Mouse (Mus musculus) forebrain, embryonic 13.5 days (tissue): ENCODE results near the gene Lrig1. TPM values are rescaled to one million over a fixed set of nuclear protein-coding genes. Genes with fewer than 3 reads are reported as not detected.

Source experiments
- ATAC-seq: fragments of 200-750 bp; cut with Nextera tagmentation; 2 replicates; pipeline ENCODE4 v1.8.0; 2017
- H3K27ac ChIP-seq: fragments of 300-500 bp; sonication (generic); 2 replicates; pipeline ENCODE4 v1.5.1; 2015; ENCODE audit warnings: inconsistent platforms, mild to moderate bottlenecking, moderate library complexity
- H3K27me3 ChIP-seq: fragments of 300-500 bp; sonication (generic); 2 replicates; pipeline ENCODE4 v1.6.1; 2015; ENCODE audit warnings: mild to moderate bottlenecking, inconsistent platforms
- H3K36me3 ChIP-seq: fragments of 300-500 bp; sonication (generic); 2 replicates; pipeline ENCODE4 v1.6.1; 2015; ENCODE audit warnings: mild to moderate bottlenecking, inconsistent platforms; ENCODE audit not compliant: poor library complexity, severe bottlenecking
- H3K4me1 ChIP-seq: fragments of 300-500 bp; sonication (generic); 2 replicates; pipeline ENCODE4 v1.6.1; 2015; ENCODE audit warnings: inconsistent platforms
- H3K4me2 ChIP-seq: fragments of 300-500 bp; sonication (generic); 2 replicates; pipeline ENCODE4 v1.6.1; 2015; ENCODE audit warnings: inconsistent platforms, mild to moderate bottlenecking, moderate library complexity
- H3K4me3 ChIP-seq: fragments of 300-500 bp; sonication (generic); 2 replicates; pipeline ENCODE4 v1.5.1; 2015; ENCODE audit warnings: mild to moderate bottlenecking, inconsistent platforms
- H3K9ac ChIP-seq: fragments of 300-500 bp; sonication (generic); 2 replicates; pipeline ENCODE4 v1.6.1; 2015; ENCODE audit warnings: mild to moderate bottlenecking, inconsistent platforms
- H3K9me3 ChIP-seq: fragments of 300-500 bp; sonication (generic); replicated peaks from 2 replicates; pipeline ENCODE4 v1.6.1; 2016; ENCODE audit warnings: inconsistent platforms
- WGBS: fragments of 180-500 bp; shearing (Covaris S2); methylation state at CpG from one replicate; pipeline ENCODE4 v1.1.7; 2015; 5-methylcytosine and 5-hydroxymethylcytosine counted together
- polyA plus RNA-seq: library from polyadenylated mRNA; unstranded; fragments of >200 nt; fragmentation: Nextera tagmentation; extraction: Ambion mirVana; gene quantifications from 2 replicates; pipeline ENCODE4 v1.2.1, GENCODE M21; 2015

Gene Lrig1
- polyA plus RNA-seq, 1 experiment from 2014 or later, result 6.4 TPM

- 23% methylated on average over 13 of the region's 13 CpGs for WGBS
- H3K9ac ChIP-seq, result no peak overlapping the region
- H3K27ac ChIP-seq, result peak overlapping the region; percentile 53
- H3K9me3 ChIP-seq, result no peaks in the 10 kb centered on the region
- no peaks in the 10 kb centered on the region for H3K27me3 ChIP-seq
- H3K4me1 ChIP-seq, result peaks cover 24% of the 10 kb centered on the region
- peak; percentile 60; the same call in 1 of the 2 replicates for ATAC-seq
- H3K36me3 ChIP-seq, result no peaks in the 10 kb centered on the region
- no peak overlapping the region for H3K4me3 ChIP-seq
- peak overlapping the region; percentile 19; the same call in 1 of the 2 replicates for H3K4me2 ChIP-seq
Observed at GRCm38 (mm10) chr6:94714815-94715644, 15.1 kb upstream of the Lrig1 start.

- no peaks in the 10 kb centered on the region for H3K27me3 ChIP-seq
- 82% methylated on average over 3 of the region's 3 CpGs for WGBS
- H3K9me3 ChIP-seq, result no peaks in the 10 kb centered on the region
- no peak overlapping the region for H3K27ac ChIP-seq
- no peaks in the 10 kb centered on the region for H3K36me3 ChIP-seq
- no peak overlapping the region for H3K4me3 ChIP-seq
- H3K4me2 ChIP-seq, result no peak overlapping the region
- peaks cover 8% of the 10 kb centered on the region for H3K4me1 ChIP-seq
- H3K9ac ChIP-seq, result no peak overlapping the region
- no peak for ATAC-seq
Observed at GRCm38 (mm10) chr6:94709832-94710231, 9.9 kb upstream of the Lrig1 start.

GRCm38 (mm10) chr6:94709150-94709549, 9.2 kb upstream of the Lrig1 start:
- no peak for ATAC-seq
- Histone ChIP-seq H3K9me3 (no peaks in the 10 kb centered on the region), H3K4me3 (no peak overlapping the region), H3K36me3 (no peaks in the 10 kb centered on the region), H3K27me3 (no peaks in the 10 kb centered on the region), H3K9ac (no peak overlapping the region), H3K27ac (no peak overlapping the region), H3K4me1 (peaks cover 5% of the 10 kb centered on the region), H3K4me2 (no peak overlapping the region)
- WGBS, result 91% methylated on average over 1 of the region's 1 CpGs

- Histone ChIP-seq H3K27me3 (0 out of 2 replicates have a peak, but pooled peaks cover 3% of the 10 kb centered on the region), H3K9me3 (no peaks in the 10 kb centered on the region), H3K27ac (no peak overlapping the region), H3K4me2 (no peak overlapping the region), H3K4me1 (peaks cover 5% of the 10 kb centered on the region), H3K36me3 (no peaks in the 10 kb centered on the region), H3K9ac (no peak overlapping the region), H3K4me3 (no peak overlapping the region)
- WGBS, result 93% methylated on average over 5 of the region's 5 CpGs
- no peak for ATAC-seq
Observed at GRCm38 (mm10) chr6:94707254-94707653, 7.3 kb upstream of the Lrig1 start.

GRCm38 (mm10) chr6:94705931-94706330, 6.0 kb upstream of the Lrig1 start:
- 60% methylated on average over 1 of the region's 1 CpGs for WGBS
- Histone ChIP-seq H3K4me1 (peaks cover 14% of the 10 kb centered on the region), H3K4me2 (no peak overlapping the region), H3K9ac (no peak overlapping the region), H3K36me3 (no peaks in the 10 kb centered on the region), H3K9me3 (no peaks in the 10 kb centered on the region), H3K4me3 (no peak overlapping the region), H3K27me3 (0 out of 2 replicates have a peak, but pooled peaks cover 3% of the 10 kb centered on the region), H3K27ac (no peak overlapping the region)
- no peak for ATAC-seq

- WGBS, result 90% methylated on average over 6 of the region's 6 CpGs
- Histone ChIP-seq H3K9ac (no peak overlapping the region), H3K4me1 (peaks cover 30% of the 10 kb centered on the region), H3K27me3 (0 out of 2 replicates have a peak, but pooled peaks cover 3% of the 10 kb centered on the region), H3K36me3 (no peaks in the 10 kb centered on the region), H3K4me3 (no peak overlapping the region), H3K4me2 (no peak overlapping the region), H3K9me3 (no peaks in the 10 kb centered on the region), H3K27ac (no peak overlapping the region)
- no peak for ATAC-seq
Observed at GRCm38 (mm10) chr6:94702993-94703392, 3.0 kb upstream of the Lrig1 start.

- WGBS, result 2% methylated on average over 18 of the region's 18 CpGs
- peaks cover 49% of the 10 kb centered on the region for H3K4me1 ChIP-seq
Observed at GRCm38 (mm10) chr6:94701071-94701470, 1.1 kb upstream of the Lrig1 start.

GRCm38 (mm10) chr6:94700612-94701011, 654 bp upstream of the Lrig1 start:
- Histone ChIP-seq H3K36me3 (no peaks in the 10 kb centered on the region), H3K4me1 (peaks cover 54% of the 10 kb centered on the region), H3K27ac (no peak overlapping the region; the same call in 1 of the 2 replicates), H3K27me3 (0 out of 2 replicates have a peak, but pooled peaks cover 3% of the 10 kb centered on the region), H3K9ac (0 out of 2 replicates have a peak overlapping the region, but pooled peaks have one; percentile 31), H3K4me2 (peak overlapping the region; percentile 96), H3K4me3 (peak overlapping the region; percentile 97), H3K9me3 (no peaks in the 10 kb centered on the region)
- WGBS, result under 1% methylated on average over 8 of the region's 8 CpGs
- ATAC-seq, result peak; percentile 20

More at GRCm38 (mm10) chr6:94701071-94701470, 1.1 kb upstream of the Lrig1 start:
- H3K4me2 ChIP-seq, result peak overlapping the region; percentile 96
- no peaks in the 10 kb centered on the region for H3K9me3 ChIP-seq
- H3K27me3 ChIP-seq, result 0 out of 2 replicates have a peak, but pooled peaks cover 3% of the 10 kb centered on the region
- H3K9ac ChIP-seq, result peak overlapping the region; percentile 31
- no peaks in the 10 kb centered on the region for H3K36me3 ChIP-seq
- H3K4me3 ChIP-seq, result peak overlapping the region; percentile 97
- H3K27ac ChIP-seq, result no peak overlapping the region; the same call in 1 of the 2 replicates
- no peak for ATAC-seq

- peak overlapping the region; percentile 87 for H3K27ac ChIP-seq
- H3K9ac ChIP-seq, result peak overlapping the region; percentile 96
- no peaks in the 10 kb centered on the region for H3K9me3 ChIP-seq
- no peaks in the 10 kb centered on the region for H3K36me3 ChIP-seq
- H3K4me2 ChIP-seq, result peak overlapping the region; percentile 96
- peak overlapping the region; percentile 97 for H3K4me3 ChIP-seq
- H3K27me3 ChIP-seq, result 0 out of 2 replicates have a peak, but pooled peaks cover 3% of the 10 kb centered on the region
- WGBS, result 1% methylated on average over 76 of the region's 95 CpGs
- ATAC-seq, result peak; percentile 57
- peaks cover 61% of the 10 kb centered on the region for H3K4me1 ChIP-seq
Observed at GRCm38 (mm10) chr6:94699173-94699987, 578 bp downstream of the Lrig1 start.

GRCm38 (mm10) chr6:94698509-94699172, 1.3 kb downstream of the Lrig1 start:
- H3K4me1 ChIP-seq, result peaks cover 66% of the 10 kb centered on the region
- H3K9me3 ChIP-seq, result no peaks in the 10 kb centered on the region
- peak overlapping the region; percentile 87; the same call in 1 of the 2 replicates for H3K27ac ChIP-seq
- peak overlapping the region; percentile 96 for H3K4me2 ChIP-seq
- WGBS, result 1% methylated on average over 11 of the region's 11 CpGs
- ATAC-seq, result no peak
- H3K36me3 ChIP-seq, result no peaks in the 10 kb centered on the region
- H3K9ac ChIP-seq, result peak overlapping the region; percentile 96
- H3K4me3 ChIP-seq, result peak overlapping the region; percentile 97
- H3K27me3 ChIP-seq, result 0 out of 2 replicates have a peak, but pooled peaks cover 3% of the 10 kb centered on the region

- Histone ChIP-seq H3K27ac (no peak overlapping the region), H3K36me3 (no peaks in the 10 kb centered on the region), H3K4me2 (peak overlapping the region; percentile 96), H3K4me1 (peaks cover 78% of the 10 kb centered on the region), H3K9ac (peak overlapping the region; percentile 55; the same call in 1 of the 2 replicates), H3K9me3 (no peaks in the 10 kb centered on the region), H3K4me3 (peak overlapping the region; percentile 97), H3K27me3 (no peaks in the 10 kb centered on the region)
- 22% methylated on average over 1 of the region's 1 CpGs for WGBS
- ATAC-seq, result no peak
Observed at GRCm38 (mm10) chr6:94697423-94697822, 2.5 kb downstream of the Lrig1 start.
